Mouse (Mus musculus): ENCODE measurements around the gene Rnf169. TPM values are rescaled to one million over a fixed set of nuclear protein-coding genes. Genes with fewer than 3 reads are reported as not detected.
A peak's percentile ranks its signal among the peaks of the same experiment; 100 is the strongest.
"Not testable (repeated sequence)": the region's sequence is repeated elsewhere in the genome, so short reads cannot be mapped to it uniquely, and the experiment has no call there.

Rnf169 gene
- polyA plus RNA-seq, 3 experiments from 2014 or later, result 5.3 to 10.6 (median 8.4) TPM

- ATAC-seq, result no peak
Observed at GRCm38 (mm10) chr7:99979081-99979480, 1.2 kb downstream of the Rnf169 start.

- no peak for ATAC-seq
Observed at GRCm38 (mm10) chr7:99978041-99978440, 2.2 kb downstream of the Rnf169 start.

DNA sequence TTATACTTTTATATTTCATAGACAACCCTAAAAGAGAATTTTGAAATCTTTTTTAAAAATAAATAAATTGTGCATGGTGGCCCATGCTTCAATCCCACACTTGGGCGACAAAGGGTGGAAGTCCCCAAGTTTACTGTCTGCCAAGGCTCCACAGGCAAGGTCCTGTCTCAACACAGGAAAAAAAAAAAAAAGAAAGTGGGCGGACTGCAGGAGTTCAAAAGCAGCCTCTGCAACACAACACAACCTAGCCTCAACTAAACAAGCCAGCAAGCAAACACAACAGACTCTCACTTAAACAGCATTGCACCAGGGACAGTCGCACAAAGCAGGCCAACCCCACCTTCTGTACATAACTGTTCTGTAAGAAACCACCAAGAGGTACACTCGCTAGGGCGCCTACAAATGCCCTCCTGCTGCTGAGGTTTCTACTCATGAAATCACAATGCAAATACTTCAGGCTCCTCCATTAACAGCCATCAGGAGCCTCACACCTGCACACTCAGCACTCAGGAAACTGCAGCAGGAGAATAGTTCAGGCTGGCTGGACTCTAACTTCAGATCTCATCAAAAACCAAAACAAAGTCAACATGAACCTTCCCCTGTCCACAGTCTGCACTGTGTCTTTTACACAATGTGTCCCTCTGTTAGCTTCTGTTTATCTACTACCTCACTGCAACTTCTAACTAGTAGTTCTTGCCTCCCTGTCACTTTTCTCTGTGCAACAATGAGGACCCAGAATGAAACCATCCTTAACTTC is 4.3 kb downstream of the Rnf169 start:
- no peak for ATAC-seq

DNA sequence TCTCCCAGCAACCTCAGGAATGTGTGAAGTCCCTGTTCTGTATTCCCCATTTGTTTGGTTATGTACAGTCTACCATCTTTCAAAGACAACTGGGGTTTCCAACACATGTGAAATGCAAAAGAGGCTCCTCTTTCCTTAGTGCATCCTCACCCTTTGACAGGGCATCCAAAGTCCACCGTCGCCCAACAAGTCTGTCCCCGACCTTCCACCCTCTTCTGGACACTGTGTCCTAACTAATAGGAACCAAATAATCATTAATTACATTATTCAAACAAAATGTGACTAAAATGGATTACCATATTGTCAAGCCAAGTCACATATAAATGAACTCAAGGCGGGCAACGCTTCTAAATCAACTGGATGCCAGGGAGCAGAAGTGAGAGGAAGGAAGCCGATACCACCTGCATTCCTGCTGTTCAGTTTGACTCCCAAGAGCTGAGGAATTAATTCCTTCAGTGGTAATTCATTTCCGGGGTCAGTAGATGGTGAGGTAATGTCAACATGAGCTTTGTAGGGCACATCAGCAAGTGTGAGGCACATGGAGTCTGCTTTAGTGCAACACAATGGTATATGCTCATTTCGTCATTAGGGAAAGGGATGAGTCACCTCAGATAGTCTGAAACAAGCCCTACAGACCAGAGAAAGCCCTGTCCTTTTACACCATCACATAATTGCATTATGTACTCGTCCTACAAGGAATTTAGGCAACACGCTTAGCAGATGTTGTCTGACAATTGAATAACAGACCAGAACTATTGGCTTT is 5.9 kb downstream of the Rnf169 start:
- ATAC-seq, result no peak

- not testable (repeated sequence) for ATAC-seq
Observed at GRCm38 (mm10) chr7:99972912-99973311, 7.3 kb downstream of the Rnf169 start.

DNA sequence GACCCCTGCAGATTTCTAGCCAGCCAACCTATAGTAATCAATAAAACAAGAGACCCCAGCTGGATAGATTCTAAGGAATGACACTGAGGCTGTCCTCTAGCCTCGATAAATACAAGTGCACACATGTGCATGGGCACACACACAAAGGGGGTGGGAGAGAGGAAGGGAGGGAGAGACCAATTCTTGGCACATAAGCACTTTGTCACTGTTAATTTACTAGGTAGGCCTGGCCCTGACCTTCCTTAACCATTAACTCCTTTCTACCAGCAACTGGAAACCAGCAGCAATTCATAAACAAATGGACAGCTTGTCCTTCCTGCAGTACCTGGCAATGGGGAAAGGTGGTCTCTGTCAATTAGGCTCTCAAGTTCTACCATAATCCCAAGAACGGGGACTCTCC is 8.3 kb downstream of the Rnf169 start:
- no peak for ATAC-seq

GRCm38 (mm10) chr7:99969151-99969550 is 11.1 kb downstream of the Rnf169 start:
- ATAC-seq, result no peak

DNA sequence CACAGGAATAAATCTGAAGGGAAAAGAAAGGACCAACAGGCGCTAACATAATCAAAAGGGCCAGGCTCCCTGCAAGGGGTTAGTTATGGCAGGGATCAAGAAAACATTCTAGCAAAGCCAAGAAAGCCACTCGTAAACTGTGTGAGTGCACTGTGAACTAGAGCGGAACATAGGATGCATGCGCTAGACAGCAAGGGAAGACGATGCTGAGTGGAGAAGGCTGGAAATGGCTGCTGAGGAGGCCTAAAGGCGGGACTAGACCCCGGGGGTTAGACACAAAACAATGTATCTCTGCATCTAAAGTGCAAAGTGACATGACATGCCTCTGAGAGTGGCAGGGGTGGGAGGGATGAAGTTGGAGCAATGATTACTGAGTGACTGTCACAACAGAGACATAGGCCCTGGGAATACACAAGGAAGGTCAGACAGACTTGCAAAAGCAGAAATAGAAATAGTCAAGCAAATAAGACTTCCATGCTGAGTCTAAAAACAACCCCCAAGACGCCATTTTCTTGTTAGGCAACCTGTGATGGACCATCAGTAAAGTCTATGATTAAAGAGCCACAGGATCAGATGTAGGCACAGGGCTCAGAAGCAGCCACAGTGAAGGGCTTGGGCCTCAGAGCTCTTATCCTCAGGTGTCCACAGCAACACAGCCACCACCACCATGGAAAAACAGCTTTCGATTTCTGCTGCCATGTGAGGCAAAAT is 14.1 kb downstream of the Rnf169 start:
- ATAC-seq, result no peak

DNA sequence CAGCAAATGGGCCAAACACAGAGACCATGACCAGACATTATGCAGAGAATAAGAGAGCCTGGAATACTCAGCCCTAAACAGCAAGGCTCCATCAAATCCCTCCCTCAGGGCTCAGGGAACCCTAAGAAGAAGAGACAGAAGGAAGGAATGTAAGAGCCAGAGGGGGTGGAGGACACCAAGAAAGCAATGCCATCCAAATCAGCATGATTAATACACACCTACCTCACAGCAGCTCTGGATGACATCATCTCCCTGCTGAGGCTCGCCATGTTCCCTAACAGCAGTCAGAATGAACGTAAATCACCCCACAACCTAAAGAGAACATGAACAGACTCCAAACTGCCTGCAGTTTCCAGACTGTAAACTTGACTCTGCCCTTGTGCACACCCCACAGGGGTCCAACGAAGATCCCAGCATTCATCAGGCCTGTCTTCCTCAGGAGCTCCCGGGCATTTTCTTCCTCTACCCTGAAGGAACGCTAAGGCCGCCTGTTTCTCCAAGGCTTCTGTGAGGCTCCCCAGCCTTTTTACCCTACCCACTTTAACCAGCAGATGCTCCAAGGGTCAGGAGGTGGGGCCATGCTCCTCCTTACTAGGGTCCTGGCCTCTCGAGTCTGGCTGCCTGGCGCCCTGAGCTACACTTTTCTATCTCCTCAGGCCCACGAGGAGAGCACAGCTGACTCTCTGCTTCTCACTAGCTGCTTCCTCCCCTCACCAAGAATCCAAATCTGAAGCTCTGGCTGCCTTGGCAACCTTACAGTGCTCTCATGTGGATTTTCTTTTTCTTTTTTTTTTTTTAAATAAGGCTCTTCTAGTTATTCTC is 15.0 kb downstream of the Rnf169 start:
- ATAC-seq, result no peak

- ATAC-seq, result no peak
Observed at GRCm38 (mm10) chr7:99963237-99963860, 16.9 kb downstream of the Rnf169 start.

DNA sequence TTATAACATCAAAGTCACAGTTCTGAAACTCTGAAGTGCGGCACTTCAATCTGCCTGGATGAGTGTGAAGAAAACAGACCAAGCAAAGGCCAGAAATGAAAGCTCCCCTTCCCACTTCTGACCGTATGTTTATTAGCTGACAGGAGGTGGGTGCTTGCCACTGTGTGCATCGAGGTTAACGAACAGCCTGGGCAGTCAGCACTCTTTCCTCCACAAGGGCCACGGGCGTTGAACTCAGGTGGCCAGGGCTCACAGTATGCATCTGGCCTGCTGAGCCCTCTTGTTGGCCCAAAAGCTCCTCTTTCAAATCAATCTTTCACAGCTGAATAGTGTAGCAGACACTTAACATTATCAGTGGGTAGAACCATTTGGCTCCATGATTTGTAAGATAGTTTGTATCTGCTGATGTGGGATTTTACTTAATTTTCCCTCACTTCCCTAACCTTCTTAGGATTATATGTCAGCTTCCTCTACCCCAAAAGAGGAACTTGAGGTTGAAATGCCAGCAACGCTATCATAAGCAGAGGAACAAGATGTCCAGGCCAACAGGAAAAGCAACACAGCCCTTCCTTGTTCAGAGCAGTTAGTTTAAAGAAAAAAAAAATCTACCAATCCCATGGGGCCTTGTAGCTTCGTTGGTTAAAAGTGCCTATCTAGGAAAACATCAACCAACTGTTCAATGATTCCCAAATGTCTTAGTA is 17.6 kb downstream of the Rnf169 start:
- ATAC-seq, result no peak

GRCm38 (mm10) chr7:99961518-99961917 is 18.7 kb downstream of the Rnf169 start:
- no peak for ATAC-seq

- not testable (repeated sequence) for ATAC-seq
Observed at GRCm38 (mm10) chr7:99960571-99960970, 19.7 kb downstream of the Rnf169 start.

DNA sequence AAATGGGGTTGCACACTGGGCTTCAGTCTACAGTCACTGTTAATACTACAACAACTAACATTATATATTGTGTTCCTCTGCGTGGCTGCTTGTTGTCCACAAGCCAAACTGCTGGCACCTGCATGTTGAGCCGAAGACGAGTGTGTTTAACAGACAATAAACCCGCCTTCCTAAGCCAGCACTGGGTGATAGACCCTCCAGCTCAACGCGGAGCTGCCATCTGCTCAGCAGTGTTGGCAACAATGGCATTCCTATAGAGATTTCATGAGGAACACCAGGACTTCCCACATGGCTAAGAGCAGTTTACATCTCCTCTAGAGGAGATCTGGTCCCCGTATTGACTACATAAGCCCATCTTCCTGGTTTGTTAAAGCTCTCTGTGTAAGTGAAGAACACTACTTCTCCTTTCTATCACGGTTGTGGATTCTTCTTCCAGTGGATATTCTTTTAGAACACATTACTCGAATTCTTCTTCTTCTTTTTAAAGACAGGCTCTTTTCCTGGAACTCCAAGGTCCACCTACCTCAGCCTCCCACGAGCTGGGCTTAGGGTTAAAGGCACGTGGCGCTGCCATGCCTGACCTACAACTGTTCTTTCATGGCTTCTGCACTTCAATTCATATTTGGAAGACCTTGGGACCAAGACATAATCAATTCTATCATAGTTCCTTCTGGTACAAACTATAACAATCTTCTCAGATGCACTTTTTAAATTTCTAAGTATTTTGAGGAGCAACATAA is 22.9 kb downstream of the Rnf169 start:
- ATAC-seq, result no peak

- no peak for ATAC-seq
Observed at GRCm38 (mm10) chr7:99956095-99956494, 24.2 kb downstream of the Rnf169 start.

- no peak for ATAC-seq
Observed at GRCm38 (mm10) chr7:99954212-99954611, 26.0 kb downstream of the Rnf169 start.

- ATAC-seq, result no peak
Observed at GRCm38 (mm10) chr7:99953442-99954098, 26.7 kb downstream of the Rnf169 start.

- no peak for ATAC-seq
Observed at GRCm38 (mm10) chr7:99947329-99947728, 32.9 kb downstream of the Rnf169 start.

DNA sequence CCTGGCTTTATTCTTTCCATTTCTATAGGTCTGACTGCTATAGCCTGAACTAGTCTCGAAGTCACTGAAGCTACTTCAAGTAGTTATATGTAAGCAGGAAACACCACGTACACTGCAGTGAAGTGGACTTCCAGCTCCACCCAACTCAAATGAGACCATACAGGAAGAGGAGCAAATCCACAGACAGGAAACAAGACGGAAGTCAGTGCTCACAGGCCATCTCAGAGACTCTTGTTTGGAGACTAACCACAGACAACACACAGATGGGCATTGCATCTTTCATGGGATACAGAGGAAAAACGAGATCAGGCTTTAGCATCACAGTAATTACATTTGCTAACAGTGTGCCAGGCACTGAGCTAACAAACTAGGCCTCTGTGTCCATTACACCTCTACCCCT is 33.9 kb downstream of the Rnf169 start:
- ATAC-seq, result peak; percentile 61

- ATAC-seq, result no peak
Observed at GRCm38 (mm10) chr7:99945939-99946338, 34.3 kb downstream of the Rnf169 start.
